Mouse (Mus musculus) midbrain, postnatal 0 days (tissue): ENCODE data around the gene Gm20498. TPM values are rescaled to one million over a fixed set of nuclear protein-coding genes. Genes with fewer than 3 reads are reported as not detected.

Experiments
- ATAC-seq: fragments of 200-750 bp; cut with Nextera tagmentation; 2 replicates; pipeline ENCODE4 v1.8.0; 2017; ENCODE audit warnings: moderate number of reproducible peaks, mild to moderate bottlenecking, moderate TSS enrichment, moderate library complexity; ENCODE audit not compliant: low FRiP score
- DNase-seq: peaks from one replicate; pipeline ENCODE4 v3.0.0-alpha.2; 2015; ENCODE audit warnings: low spot score
- H3K27ac ChIP-seq: fragments of 300-500 bp; sonication (generic); 2 replicates; pipeline ENCODE4 v1.5.1; 2014; ENCODE audit warnings: low read depth, mild to moderate bottlenecking, low read length, mixed read lengths
- H3K27me3 ChIP-seq: fragments of 300-500 bp; sonication (generic); 2 replicates; pipeline ENCODE4 v1.6.1; 2014; ENCODE audit warnings: low read length, control low read depth, mixed read lengths; ENCODE audit not compliant: insufficient read depth
- H3K36me3 ChIP-seq: fragments of 300-500 bp; sonication (generic); 2 replicates; pipeline ENCODE4 v1.6.1; 2014; ENCODE audit warnings: low read length, control low read depth, mixed read lengths; ENCODE audit not compliant: insufficient read depth
- H3K4me1 ChIP-seq: fragments of 300-500 bp; sonication (generic); 2 replicates; pipeline ENCODE4 v1.6.1; 2014; ENCODE audit warnings: mild to moderate bottlenecking, control low read depth, antibody characterized with exemption, low read length, mixed read lengths; ENCODE audit not compliant: insufficient read depth
- H3K4me2 ChIP-seq: fragments of 300-500 bp; sonication (generic); 2 replicates; pipeline ENCODE4 v1.6.1; 2014; ENCODE audit warnings: low read depth, mild to moderate bottlenecking, low read length, mixed read lengths; ENCODE audit not compliant: poor library complexity, severe bottlenecking
- H3K4me3 ChIP-seq: fragments of 300-500 bp; sonication (generic); 2 replicates; pipeline ENCODE4 v1.5.1; 2014; ENCODE audit warnings: low read depth, mild to moderate bottlenecking, low read length, moderate library complexity
- H3K9ac ChIP-seq: fragments of 300-500 bp; sonication (generic); replicated peaks from 2 replicates; pipeline ENCODE4 v1.6.1; 2014; ENCODE audit warnings: mild to moderate bottlenecking, low read length, moderate library complexity, mixed read lengths; ENCODE audit not compliant: poor library complexity, severe bottlenecking
- H3K9me3 ChIP-seq: fragments of 300-500 bp; sonication (generic); 2 replicates; pipeline ENCODE4 v1.6.1; 2016; ENCODE audit warnings: low read length, control low read depth
- CTCF ChIP-seq: IDR thresholded peaks from 2 replicates; pipeline ENCODE4 v1.5.1; 2016; ENCODE audit warnings: antibody characterized with exemption, mild to moderate bottlenecking
- WGBS: fragments of 180-500 bp; shearing (Covaris S2); extraction: QIAGEN DNeasy Blood & Tissue Kit; methylation state at CpG from one replicate; pipeline ENCODE4 v1.1.7; 2014; 5-methylcytosine and 5-hydroxymethylcytosine counted together
- polyA plus RNA-seq: library from polyadenylated mRNA; unstranded; fragments of >200 nt; fragmentation: Nextera tagmentation; extraction: Ambion mirVana; gene quantifications from 2 replicates; pipeline ENCODE4 v1.2.1, GENCODE M21; 2015
- total RNA-seq: library from RNA; depleted of rRNA; stranded (reverse); fragments of >200 nt; gene quantifications from 2 replicates; pipeline ENCODE4 v1.2.3, GENCODE M21; 2014; rRNA removed

The Gm20498 gene
- total and polyA plus RNA-seq, 2 experiments from 2014 or later = 11.4 to 48.0 TPM

- WGBS = 93% methylated on average over 5 of the region's 5 CpGs
- DNase-seq (no peak), ATAC-seq (no peak)
Observed at GRCm38 (mm10) chr12:81315953-81316352, 216.8 kb downstream of the Gm20498 start.

More at GRCm38 (mm10) chr12:81315953-81316352, 216.8 kb downstream of the Gm20498 start:
- H3K4me1 ChIP-seq = no peaks in the 10 kb centered on the region
- no peaks in the 10 kb centered on the region for H3K9me3 ChIP-seq
- no peak overlapping the region for H3K4me2 ChIP-seq
- no peak overlapping the region for H3K9ac ChIP-seq
- no peak overlapping the region for H3K4me3 ChIP-seq
- H3K27me3 ChIP-seq = no peaks in the 10 kb centered on the region
- H3K36me3 ChIP-seq = peaks cover 24% of the 10 kb centered on the region
- TF ChIP-seq CTCF = no peak
- no peak overlapping the region for H3K27ac ChIP-seq

Other genes starting within 250 kb of the Gm20498 start
- 52.3 and 61.4 TPM in 2 replicates for gene Slc8a3, start 199.7 kb downstream of the Gm20498 start, total RNA-seq
- 11.4 and 13.4 TPM in 2 replicates for gene Slc8a3, start 199.7 kb downstream of the Gm20498 start, polyA plus RNA-seq
- 0.94 and 0.99 TPM in 2 replicates for gene Gm4787, start 153.4 kb downstream of the Gm20498 start, total RNA-seq
- gene Gm4787, start 153.4 kb downstream of the Gm20498 start, polyA plus RNA-seq = 0.11 and 0.14 TPM in 2 replicates
- 0.22 and 2.6 TPM in 2 replicates for gene Adam4, start 111.0 kb downstream of the Gm20498 start, total RNA-seq
- gene Adam4, start 111.0 kb downstream of the Gm20498 start, polyA plus RNA-seq = 0.14 TPM in 1 of 2 replicates, not detected in the other
- 55.1 and 103 TPM in 2 replicates for gene Cox16, start 47.8 kb downstream of the Gm20498 start, total RNA-seq
- 131 and 139 TPM in 2 replicates for gene Cox16, start 47.8 kb downstream of the Gm20498 start, polyA plus RNA-seq
- gene Synj2bp, start within 50 bp of the Gm20498 start, total RNA-seq = 26.5 and 28.8 TPM in 2 replicates
- gene Synj2bp, start within 50 bp of the Gm20498 start, polyA plus RNA-seq = 22.0 and 25.5 TPM in 2 replicates
- gene Adam21, start 35.6 kb upstream of the Gm20498 start, total RNA-seq = 0.38 and 1.5 TPM in 2 replicates
- gene Adam21, start 35.6 kb upstream of the Gm20498 start, polyA plus RNA-seq = 0.48 and 0.60 TPM in 2 replicates
- gene Med6, start 62.1 kb upstream of the Gm20498 start, total RNA-seq = 23.5 and 36.1 TPM in 2 replicates
- 30.5 and 31.2 TPM in 2 replicates for gene Med6, start 62.1 kb upstream of the Gm20498 start, polyA plus RNA-seq
- gene Ttc9, start 98.3 kb upstream of the Gm20498 start, total RNA-seq = 58.4 and 60.2 TPM in 2 replicates
- 16.3 and 16.7 TPM in 2 replicates for gene Ttc9, start 98.3 kb upstream of the Gm20498 start, polyA plus RNA-seq
- gene Map3k9, start 248.3 kb upstream of the Gm20498 start, total RNA-seq = 67.1 and 71.1 TPM in 2 replicates
- gene Map3k9, start 248.3 kb upstream of the Gm20498 start, polyA plus RNA-seq = 7.9 and 9.3 TPM in 2 replicates